Mouse (Mus musculus) kidney, adult 2 months (tissue): ENCODE data around the gene Cfap70. TPM values are rescaled to one million over a fixed set of nuclear protein-coding genes. Genes with fewer than 3 reads are reported as not detected.
A peak's percentile ranks its signal among the peaks of the same experiment; 100 is the strongest.

Experiments
- DNase-seq: peaks from one replicate; pipeline ENCODE4 v3.0.0; 2021
- H3K27ac ChIP-seq: fragments of 200-500 bp; 2 replicates; pipeline ENCODE4 v1.5.1; 2012; ENCODE audit warnings: low read depth, low read length, control low read depth, inconsistent platforms; ENCODE audit not compliant: insufficient read depth
- H3K27me3 ChIP-seq: fragments of 200-500 bp; replicated peaks from 2 replicates; pipeline ENCODE4 v1.6.1; 2012; ENCODE audit warnings: mild to moderate bottlenecking, moderate library complexity, low read length, inconsistent platforms; ENCODE audit not compliant: control insufficient read depth, insufficient read depth
- H3K36me3 ChIP-seq: fragments of 200-500 bp; 2 replicates; pipeline ENCODE4 v1.6.1; 2012; ENCODE audit warnings: mild to moderate bottlenecking, moderate library complexity, low read length, inconsistent platforms; ENCODE audit not compliant: control insufficient read depth, insufficient read depth
- H3K4me1 ChIP-seq: fragments of 200-500 bp; 2 replicates; pipeline ENCODE4 v1.6.1; 2011; ENCODE audit warnings: low read length; ENCODE audit not compliant: control insufficient read depth, insufficient read depth
- H3K4me3 ChIP-seq: fragments of 200-500 bp; 2 replicates; pipeline ENCODE4 v1.5.1; 2011; ENCODE audit warnings: mild to moderate bottlenecking, low read depth, low read length, control low read depth; ENCODE audit not compliant: insufficient read depth
- CTCF ChIP-seq: fragments of 200-500 bp; conservative IDR thresholded peaks from 2 replicates; pipeline ENCODE4 v1.5.1; 2011; ENCODE audit warnings: low read depth, mild to moderate bottlenecking, control low read depth, low read length, moderate library complexity, mixed read lengths; ENCODE audit not compliant: insufficient read depth, insufficient read length
- POLR2A ChIP-seq: fragments of 200-500 bp; IDR thresholded peaks from one replicate; pipeline ENCODE4 v1.6.1; 2011; ENCODE audit warnings: low read depth, low read length, control low read depth
- WGBS: fragments of 180-500 bp; shearing (Covaris S2); methylation state at CpG from one replicate; pipeline ENCODE4 v1.1.7; 2018; 5-methylcytosine and 5-hydroxymethylcytosine counted together
- polyA plus RNA-seq: library from polyadenylated mRNA; depleted of rRNA; stranded (reverse); fragments of >200 nt; gene quantifications from 2 replicates; pipeline ENCODE4 v1.2.3, GENCODE M21; 2012; rRNA removed

Gene Cfap70
- polyA plus RNA-seq, 1 experiment: 0.77 TPM

GRCm38 (mm10) chr14:20371854-20372253, 80.2 kb downstream of the Cfap70 start:
- Histone ChIP-seq H3K27ac (no peak overlapping the region), H3K4me1 (0 out of 2 replicates have a peak, but pooled peaks cover 3% of the 10 kb centered on the region), H3K27me3 (no peaks in the 10 kb centered on the region), H3K4me3 (no peak overlapping the region), H3K36me3 (no peaks in the 10 kb centered on the region; the same call in 1 of the 2 replicates)
- no peak for DNase-seq
- WGBS: 73% methylated on average over 1 of the region's 1 CpGs
- TF ChIP-seq POLR2A: no peak
- TF ChIP-seq CTCF: no peak

GRCm38 (mm10) chr14:20370798-20371197, 81.2 kb downstream of the Cfap70 start:
- Histone ChIP-seq H3K36me3 (no peaks in the 10 kb centered on the region; the same call in 1 of the 2 replicates), H3K4me3 (no peak overlapping the region), H3K4me1 (0 out of 2 replicates have a peak, but pooled peaks cover 3% of the 10 kb centered on the region), H3K27ac (no peak overlapping the region), H3K27me3 (no peaks in the 10 kb centered on the region)
- WGBS: 87% methylated on average over 7 of the region's 7 CpGs
- no peak for DNase-seq
- TF ChIP-seq CTCF (no peak), POLR2A (no peak)

GRCm38 (mm10) chr14:20368271-20368670, 83.8 kb downstream of the Cfap70 start:
- no peak for TF ChIP-seq POLR2A
- TF ChIP-seq CTCF: no peak
- H3K36me3 ChIP-seq: no peaks in the 10 kb centered on the region; the same call in 1 of the 2 replicates
- H3K4me1 ChIP-seq: 0 out of 2 replicates have a peak, but pooled peaks cover 3% of the 10 kb centered on the region
- DNase-seq: no peak
- no peak overlapping the region for H3K27ac ChIP-seq
- no peaks in the 10 kb centered on the region for H3K27me3 ChIP-seq
- no peak overlapping the region for H3K4me3 ChIP-seq
- 98% methylated on average over 3 of the region's 3 CpGs for WGBS

GRCm38 (mm10) chr14:20363230-20363629, 88.8 kb downstream of the Cfap70 start:
- Histone ChIP-seq H3K36me3 (peaks cover 6% of the 10 kb centered on the region), H3K4me1 (no peaks in the 10 kb centered on the region), H3K4me3 (no peak overlapping the region), H3K27ac (no peak overlapping the region), H3K27me3 (no peaks in the 10 kb centered on the region)
- TF ChIP-seq POLR2A (no peak), CTCF (no peak)
- DNase-seq: no peak
- WGBS: 87% methylated on average over 4 of the region's 4 CpGs

- H3K4me3 ChIP-seq: peak within 1 kb of the TSS; percentile 79
- H3K36me3 ChIP-seq: no peaks in the 10 kb centered on the region
- under 1% methylated on average over 42 of the region's 42 CpGs for WGBS
- TF ChIP-seq POLR2A: peak; percentile 32
- peak; percentile 31; the same call in 1 of the 2 replicates for TF ChIP-seq CTCF
- H3K27ac ChIP-seq: peak within 1 kb of the TSS; percentile 77
- H3K4me1 ChIP-seq: no peaks in the 10 kb centered on the region; the same call in 1 of the 2 replicates
- peak; percentile 97 for DNase-seq
- H3K27me3 ChIP-seq: no peaks in the 10 kb centered on the region
Measured at GRCm38 (mm10) chr14:20347991-20348541, 104.0 kb downstream of the Cfap70 start, which contains the start of the genes Ecd and Fam149b. Gene Ecd, minus strand, starts transcription at chr14:20348121. Gene Fam149b, plus strand, starts transcription at chr14:20348162.

DNA sequence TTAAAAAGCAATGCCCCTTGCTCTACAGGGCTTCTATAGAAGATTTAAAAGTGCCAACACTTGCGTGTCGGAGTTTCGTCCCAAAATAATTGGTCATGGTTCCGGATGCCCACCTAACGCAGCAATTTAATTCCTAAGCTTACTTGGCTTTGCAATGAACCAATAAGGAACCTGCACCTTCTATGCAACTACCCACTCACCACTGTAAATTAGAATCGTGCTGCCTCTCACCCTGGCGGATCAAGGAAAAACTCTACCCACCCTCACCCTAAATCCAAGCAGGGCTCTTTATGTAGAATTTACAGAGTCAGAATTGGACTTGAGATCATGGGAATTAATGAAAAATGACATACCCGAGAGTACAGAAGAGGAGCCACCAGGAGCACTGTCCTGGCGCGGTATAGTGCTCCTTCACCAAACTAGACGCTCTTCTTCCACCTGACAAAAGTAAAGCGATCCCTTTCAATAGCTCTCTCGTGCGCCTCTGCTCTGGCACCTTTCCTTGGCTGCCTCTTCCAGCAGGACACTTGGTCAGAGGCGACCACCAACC, 104.5 kb downstream of the Cfap70 start:
- Histone ChIP-seq H3K4me3 (peak overlapping the region; percentile 79), H3K27me3 (no peaks in the 10 kb centered on the region), H3K36me3 (no peaks in the 10 kb centered on the region), H3K27ac (peak overlapping the region; percentile 63), H3K4me1 (no peaks in the 10 kb centered on the region; the same call in 1 of the 2 replicates)
- 1% methylated on average over 15 of the region's 15 CpGs for WGBS
- DNase-seq: no peak
- TF ChIP-seq POLR2A (no peak), CTCF (no peak)

GRCm38 (mm10) chr14:20345885-20346284, 106.1 kb downstream of the Cfap70 start:
- no peak for DNase-seq
- H3K36me3 ChIP-seq: no peaks in the 10 kb centered on the region
- H3K4me1 ChIP-seq: no peaks in the 10 kb centered on the region; the same call in 1 of the 2 replicates
- no peak for TF ChIP-seq POLR2A
- TF ChIP-seq CTCF: no peak
- H3K27ac ChIP-seq: no peak overlapping the region
- WGBS: 73% methylated on average over 9 of the region's 9 CpGs
- no peak overlapping the region for H3K4me3 ChIP-seq
- no peaks in the 10 kb centered on the region for H3K27me3 ChIP-seq

Other genes starting within 250 kb of the Cfap70 start
- gene Kcnk16, start 183.0 kb downstream of the Cfap70 start, polyA plus RNA-seq: not detected in 2 replicates
- gene Nudt13, start 157.5 kb downstream of the Cfap70 start, polyA plus RNA-seq: 22.4 and 25.4 TPM in 2 replicates
- 21.4 and 22.7 TPM in 2 replicates for gene Ecd, start 104.1 kb downstream of the Cfap70 start, polyA plus RNA-seq
- 38.4 and 39.3 TPM in 2 replicates for gene Fam149b, start 104.1 kb downstream of the Cfap70 start, polyA plus RNA-seq
- 13.6 and 16.9 TPM in 2 replicates for gene Dnajc9, start 63.3 kb downstream of the Cfap70 start, polyA plus RNA-seq
- gene Mrps16, start 58.6 kb downstream of the Cfap70 start, polyA plus RNA-seq: 59.5 and 63.7 TPM in 2 replicates
- 84.0 and 92.2 TPM in 2 replicates for gene Anxa7, start 27.9 kb upstream of the Cfap70 start, polyA plus RNA-seq
- gene Mss51, start 44.7 kb upstream of the Cfap70 start, polyA plus RNA-seq: 0.19 and 0.45 TPM in 2 replicates
- gene Ppp3cb, start 94.3 kb upstream of the Cfap70 start, polyA plus RNA-seq: 9.7 and 13.7 TPM in 2 replicates
- gene Usp54, start 188.8 kb upstream of the Cfap70 start, polyA plus RNA-seq: 7.9 and 8.5 TPM in 2 replicates
- gene Myoz1, start 204.3 kb upstream of the Cfap70 start, polyA plus RNA-seq: 0.26 and 8.9 TPM in 2 replicates
- 0.87 and 1.8 TPM in 2 replicates for gene Synpo2l, start 216.1 kb upstream of the Cfap70 start, polyA plus RNA-seq
- 133 and 153 TPM in 2 replicates for gene Sec24c, start 222.1 kb upstream of the Cfap70 start, polyA plus RNA-seq
- gene Fut11, start 242.7 kb upstream of the Cfap70 start, polyA plus RNA-seq: 7.9 and 11.2 TPM in 2 replicates